Mouse (Mus musculus): Measurements from ENCODE around the gene Asnsd1. TPM values are rescaled to one million over a fixed set of nuclear protein-coding genes. Genes with fewer than 3 reads are reported as not detected.
"Not testable (repeated sequence)": the region's sequence is repeated elsewhere in the genome, so short reads cannot be mapped to it uniquely, and the experiment has no call there.

The Asnsd1 gene
- 66.7 and 68.8 TPM in 2 replicates for polyA plus RNA-seq (2014; fragmentation: Nextera tagmentation; extraction: Ambion mirVana)

- Histone ChIP-seq H3K9me3 (ENCODE audit: control insufficient read depth, low read length) (no peaks in the 10 kb centered on the region), H3K36me3 (ENCODE audit: control insufficient read depth, insufficient read depth, low read length) (peaks cover 23% of the 10 kb centered on the region), H3K4me3 (ENCODE audit: control insufficient read depth in 1 of 2, insufficient read depth in 1 of 2, low read depth in 1 of 2, low read length in 2 of 2) (peak within 1 kb of the TSS; percentile 86 to 88), H3K4me1 (ENCODE audit: control insufficient read depth in 2 of 2, insufficient read depth in 2 of 2, low read length in 2 of 2) (peaks cover 0 to 6% of the 10 kb centered on the region in 2 experiments; a peak in 2 of 4 replicates), H3K27me3 (ENCODE audit: control insufficient read depth, insufficient read depth, low read length) (no peaks in the 10 kb centered on the region), H3K27ac (replicated peaks in 1 of 2; ENCODE audit: control insufficient read depth in 1 of 2, insufficient read depth in 1 of 2, low read depth in 2 of 2, low read length in 2 of 2) (peak within 1 kb of the TSS; percentile 76 to 78), H3K9ac (ENCODE audit: low read length) (peak within 1 kb of the TSS; percentile 93), H3K4me2 (ENCODE audit: low read length) (peak within 1 kb of the TSS; percentile 71)
- WGBS: under 1% methylated on average over 43 of the region's 44 CpGs
- ATAC-seq (ENCODE audit: insufficient number of reproducible peaks, insufficient read depth, low FRiP score, low read depth): peak; percentile 98
Observed at GRCm38 (mm10) chr1:53352327-53353261, at the start of gene Asnsd1, which contains the start of the genes Asdurf and Gm28551. Gene Asnsd1 (minus strand): TSS chr1:53352752. Gene Asdurf (minus strand): TSS chr1:53352619. Gene Gm28551 (minus strand): TSS chr1:53352667.

GRCm38 (mm10) chr1:53393936-53394760 lies 41.6 kb upstream of the Asnsd1 start:
- not testable (repeated sequence) for H3K27ac ChIP-seq (replicated peaks in 1 of 2; ENCODE audit: control insufficient read depth in 1 of 2, insufficient read depth in 1 of 2, low read depth in 2 of 2, low read length in 2 of 2); ATAC-seq (ENCODE audit: insufficient number of reproducible peaks, insufficient read depth, low FRiP score, low read depth); H3K9me3 ChIP-seq (ENCODE audit: control insufficient read depth, low read length); H3K4me1 ChIP-seq (ENCODE audit: control insufficient read depth in 2 of 2, insufficient read depth in 2 of 2, low read length in 2 of 2); H3K36me3 ChIP-seq (ENCODE audit: control insufficient read depth, insufficient read depth, low read length); H3K27me3 ChIP-seq (ENCODE audit: control insufficient read depth, insufficient read depth, low read length); H3K9ac ChIP-seq (ENCODE audit: low read length)
- peak overlapping the region; percentile 62 for H3K4me2 ChIP-seq (ENCODE audit: low read length)
- peak overlapping the region; percentile 25 to 34 for H3K4me3 ChIP-seq (ENCODE audit: control insufficient read depth in 1 of 2, insufficient read depth in 1 of 2, low read depth in 1 of 2, low read length in 2 of 2)
- 18% methylated on average over 21 of the region's 21 CpGs for WGBS

- H3K36me3 ChIP-seq (ENCODE audit: control insufficient read depth, insufficient read depth, low read length): no peaks in the 10 kb centered on the region
- H3K27me3 ChIP-seq (ENCODE audit: control insufficient read depth, insufficient read depth, low read length): no peaks in the 10 kb centered on the region
- H3K9me3 ChIP-seq (ENCODE audit: control insufficient read depth, low read length): 0 out of 2 replicates have a peak, but pooled peaks cover 3% of the 10 kb centered on the region
- ATAC-seq (ENCODE audit: insufficient number of reproducible peaks, insufficient read depth, low FRiP score, low read depth): no peak
- H3K4me2 ChIP-seq (ENCODE audit: low read length): no peak overlapping the region
- 92% methylated on average over 10 of the region's 14 CpGs for WGBS
- 0 out of 4 replicates have a peak, but pooled peaks cover 0 to under 1% of the 10 kb centered on the region in 2 experiments for H3K4me1 ChIP-seq (ENCODE audit: control insufficient read depth in 2 of 2, insufficient read depth in 2 of 2, low read length in 2 of 2)
- H3K4me3 ChIP-seq (ENCODE audit: control insufficient read depth in 1 of 2, insufficient read depth in 1 of 2, low read depth in 1 of 2, low read length in 2 of 2): no peak overlapping the region
- H3K9ac ChIP-seq (ENCODE audit: low read length): no peak overlapping the region
- no peak overlapping the region for H3K27ac ChIP-seq (replicated peaks in 1 of 2; ENCODE audit: control insufficient read depth in 1 of 2, insufficient read depth in 1 of 2, low read depth in 2 of 2, low read length in 2 of 2)
Observed at GRCm38 (mm10) chr1:53388762-53389161, 36.2 kb upstream of the Asnsd1 start.

- no peak for ATAC-seq (ENCODE audit: insufficient number of reproducible peaks, insufficient read depth, low FRiP score, low read depth)
- Histone ChIP-seq H3K4me2 (ENCODE audit: low read length) (no peak overlapping the region), H3K4me1 (ENCODE audit: control insufficient read depth in 2 of 2, insufficient read depth in 2 of 2, low read length in 2 of 2) (no peaks in the 10 kb centered on the region), H3K27ac (replicated peaks in 1 of 2; ENCODE audit: control insufficient read depth in 1 of 2, insufficient read depth in 1 of 2, low read depth in 2 of 2, low read length in 2 of 2) (no peak overlapping the region), H3K27me3 (ENCODE audit: control insufficient read depth, insufficient read depth, low read length) (no peaks in the 10 kb centered on the region), H3K36me3 (ENCODE audit: control insufficient read depth, insufficient read depth, low read length) (no peaks in the 10 kb centered on the region), H3K9me3 (ENCODE audit: control insufficient read depth, low read length) (no peaks in the 10 kb centered on the region), H3K4me3 (ENCODE audit: control insufficient read depth in 1 of 2, insufficient read depth in 1 of 2, low read depth in 1 of 2, low read length in 2 of 2) (no peak overlapping the region), H3K9ac (ENCODE audit: low read length) (no peak overlapping the region)
- WGBS: 84% methylated on average over 6 of the region's 6 CpGs
Observed at GRCm38 (mm10) chr1:53384085-53384688, 31.6 kb upstream of the Asnsd1 start.

- Histone ChIP-seq H3K36me3 (ENCODE audit: control insufficient read depth, insufficient read depth, low read length) (no peaks in the 10 kb centered on the region), H3K9ac (ENCODE audit: low read length) (no peak overlapping the region), H3K4me3 (ENCODE audit: control insufficient read depth in 1 of 2, insufficient read depth in 1 of 2, low read depth in 1 of 2, low read length in 2 of 2) (no peak overlapping the region), H3K27ac (replicated peaks in 1 of 2; ENCODE audit: control insufficient read depth in 1 of 2, insufficient read depth in 1 of 2, low read depth in 2 of 2, low read length in 2 of 2) (no peak overlapping the region), H3K4me1 (ENCODE audit: control insufficient read depth in 2 of 2, insufficient read depth in 2 of 2, low read length in 2 of 2) (no peaks in the 10 kb centered on the region), H3K27me3 (ENCODE audit: control insufficient read depth, insufficient read depth, low read length) (no peaks in the 10 kb centered on the region), H3K4me2 (ENCODE audit: low read length) (no peak overlapping the region), H3K9me3 (ENCODE audit: control insufficient read depth, low read length) (no peaks in the 10 kb centered on the region)
- 82% methylated on average over 3 of the region's 3 CpGs for WGBS
- ATAC-seq (ENCODE audit: insufficient number of reproducible peaks, insufficient read depth, low FRiP score, low read depth): no peak
Observed at GRCm38 (mm10) chr1:53377731-53378130, 25.2 kb upstream of the Asnsd1 start.

- H3K4me1 ChIP-seq (ENCODE audit: control insufficient read depth in 2 of 2, insufficient read depth in 2 of 2, low read length in 2 of 2); H3K27ac ChIP-seq (replicated peaks in 1 of 2; ENCODE audit: control insufficient read depth in 1 of 2, insufficient read depth in 1 of 2, low read depth in 2 of 2, low read length in 2 of 2); H3K9ac ChIP-seq (ENCODE audit: low read length); H3K4me3 ChIP-seq (ENCODE audit: control insufficient read depth in 1 of 2, insufficient read depth in 1 of 2, low read depth in 1 of 2, low read length in 2 of 2); H3K27me3 ChIP-seq (ENCODE audit: control insufficient read depth, insufficient read depth, low read length); H3K9me3 ChIP-seq (ENCODE audit: control insufficient read depth, low read length); H3K36me3 ChIP-seq (ENCODE audit: control insufficient read depth, insufficient read depth, low read length); H3K4me2 ChIP-seq (ENCODE audit: low read length); ATAC-seq (ENCODE audit: insufficient number of reproducible peaks, insufficient read depth, low FRiP score, low read depth): not testable (repeated sequence)
- WGBS: 89% methylated on average over 2 of the region's 2 CpGs
Observed at GRCm38 (mm10) chr1:53375965-53376364, 23.4 kb upstream of the Asnsd1 start.

- Histone ChIP-seq H3K4me3 (ENCODE audit: control insufficient read depth in 1 of 2, insufficient read depth in 1 of 2, low read depth in 1 of 2, low read length in 2 of 2) (no peak overlapping the region), H3K36me3 (ENCODE audit: control insufficient read depth, insufficient read depth, low read length) (no peaks in the 10 kb centered on the region), H3K4me1 (ENCODE audit: control insufficient read depth in 2 of 2, insufficient read depth in 2 of 2, low read length in 2 of 2) (no peaks in the 10 kb centered on the region), H3K27me3 (ENCODE audit: control insufficient read depth, insufficient read depth, low read length) (no peaks in the 10 kb centered on the region), H3K27ac (replicated peaks in 1 of 2; ENCODE audit: control insufficient read depth in 1 of 2, insufficient read depth in 1 of 2, low read depth in 2 of 2, low read length in 2 of 2) (no peak overlapping the region), H3K9ac (ENCODE audit: low read length) (no peak overlapping the region), H3K4me2 (ENCODE audit: low read length) (no peak overlapping the region), H3K9me3 (ENCODE audit: control insufficient read depth, low read length) (no peaks in the 10 kb centered on the region)
- no peak for ATAC-seq (ENCODE audit: insufficient number of reproducible peaks, insufficient read depth, low FRiP score, low read depth)
Observed at GRCm38 (mm10) chr1:53358988-53359387, 6.4 kb upstream of the Asnsd1 start.
